Mouse (Mus musculus) limb, embryonic 13.5 days (tissue): Measurements from ENCODE around the gene 9230113P08Rik. TPM values are rescaled to one million over a fixed set of nuclear protein-coding genes. Genes with fewer than 3 reads are reported as not detected.
"Not testable (repeated sequence)": the region's sequence is repeated elsewhere in the genome, so short reads cannot be mapped to it uniquely, and the experiment has no call there.

Experiments used
- ATAC-seq: fragments of 200-750 bp; cut with Nextera tagmentation; 2 replicates; pipeline ENCODE4 v1.8.0; 2017; ENCODE audit warnings: low read depth, moderate number of reproducible peaks, moderate TSS enrichment; ENCODE audit not compliant: low FRiP score
- H3K27ac ChIP-seq: fragments of 300-500 bp; sonication (generic); 2 replicates; pipeline ENCODE4 v1.5.1; 2015; ENCODE audit warnings: inconsistent platforms, mild to moderate bottlenecking, moderate library complexity
- H3K27me3 ChIP-seq: fragments of 300-500 bp; sonication (generic); 2 replicates; pipeline ENCODE4 v1.6.1; 2015; ENCODE audit warnings: mild to moderate bottlenecking, inconsistent platforms
- H3K36me3 ChIP-seq: fragments of 300-500 bp; sonication (generic); 2 replicates; pipeline ENCODE4 v1.6.1; 2015; ENCODE audit warnings: inconsistent platforms, mild to moderate bottlenecking, moderate library complexity
- H3K4me1 ChIP-seq: fragments of 300-500 bp; sonication (generic); 2 replicates; pipeline ENCODE4 v1.6.1; 2015; ENCODE audit warnings: inconsistent platforms
- H3K4me2 ChIP-seq: fragments of 300-500 bp; sonication (generic); replicated peaks from 2 replicates; pipeline ENCODE4 v1.6.1; 2015; ENCODE audit warnings: inconsistent platforms, mild to moderate bottlenecking, moderate library complexity
- H3K4me3 ChIP-seq: fragments of 300-500 bp; sonication (generic); 2 replicates; pipeline ENCODE4 v1.5.1; 2015; ENCODE audit warnings: moderate library complexity, mild to moderate bottlenecking, inconsistent platforms
- H3K9ac ChIP-seq: fragments of 300-500 bp; sonication (generic); 2 replicates; pipeline ENCODE4 v1.6.1; 2015; ENCODE audit warnings: mild to moderate bottlenecking, inconsistent platforms
- H3K9me3 ChIP-seq: fragments of 300-500 bp; sonication (generic); 2 replicates; pipeline ENCODE4 v1.6.1; 2016; ENCODE audit warnings: inconsistent platforms
- WGBS: fragments of 180-500 bp; shearing (Covaris S2); methylation state at CpG from one replicate; pipeline ENCODE4 v1.1.7; 2015; 5-methylcytosine and 5-hydroxymethylcytosine counted together
- polyA plus RNA-seq: library from polyadenylated mRNA; unstranded; fragments of >200 nt; fragmentation: Nextera tagmentation; extraction: Ambion mirVana; gene quantifications from 2 replicates; pipeline ENCODE4 v1.2.1, GENCODE M21; 2015

The 9230113P08Rik gene
- polyA plus RNA-seq: not detected in 2 replicates

- ATAC-seq, H3K4me3 ChIP-seq, H3K36me3 ChIP-seq, H3K27ac ChIP-seq, H3K4me1 ChIP-seq, H3K27me3 ChIP-seq, H3K9me3 ChIP-seq, H3K9ac ChIP-seq, H3K4me2 ChIP-seq: not testable (repeated sequence)
These were observed at the start of gene 9230113P08Rik for GRCm38 (mm10) chr9:35908123-35908522. TSS of gene 9230113P08Rik (plus strand) at chr9:35908423.

GRCm38 (mm10) chr9:35893112-35893511 is 15.1 kb upstream of the 9230113P08Rik start:
- not testable (repeated sequence) for H3K4me2 ChIP-seq, H3K4me1 ChIP-seq, H3K9me3 ChIP-seq, ATAC-seq, H3K4me3 ChIP-seq, H3K9ac ChIP-seq, H3K27me3 ChIP-seq, H3K36me3 ChIP-seq, H3K27ac ChIP-seq
- WGBS: 66% methylated on average over 1 of the region's 1 CpGs

- Histone ChIP-seq H3K27ac (no peak overlapping the region), H3K4me3 (no peak overlapping the region), H3K9me3 (no peaks in the 10 kb centered on the region), H3K4me2 (no peak overlapping the region), H3K9ac (no peak overlapping the region), H3K36me3 (no peaks in the 10 kb centered on the region), H3K4me1 (no peaks in the 10 kb centered on the region), H3K27me3 (no peaks in the 10 kb centered on the region)
- ATAC-seq: no peak
- WGBS: 79% methylated on average over 2 of the region's 2 CpGs
These were observed 3.7 kb upstream of the 9230113P08Rik start for GRCm38 (mm10) chr9:35904494-35904893.

- no peak overlapping the region for H3K27ac ChIP-seq
- H3K9me3 ChIP-seq: no peaks in the 10 kb centered on the region
- 74% methylated on average over 2 of the region's 2 CpGs for WGBS
- H3K4me3 ChIP-seq: no peak overlapping the region
- H3K4me1 ChIP-seq: no peaks in the 10 kb centered on the region
- ATAC-seq: no peak
- no peak overlapping the region for H3K9ac ChIP-seq
- H3K36me3 ChIP-seq: no peaks in the 10 kb centered on the region
- H3K4me2 ChIP-seq: no peak overlapping the region
- no peaks in the 10 kb centered on the region for H3K27me3 ChIP-seq
These were observed 22.6 kb downstream of the 9230113P08Rik start for GRCm38 (mm10) chr9:35930817-35931216.

Other genes with a start within 250 kb of the 9230113P08Rik start
- 0.08 TPM in 1 of 2 replicates, not detected in the other for gene Pate1, start 221.0 kb upstream of the 9230113P08Rik start, polyA plus RNA-seq
- not detected in 2 replicates for gene Gm17677, start 167.4 kb upstream of the 9230113P08Rik start, polyA plus RNA-seq
- gene Gm17727, start 130.3 kb upstream of the 9230113P08Rik start, polyA plus RNA-seq: not detected in 2 replicates
- not detected in 2 replicates for gene Gm27235, start 118.3 kb upstream of the 9230113P08Rik start, polyA plus RNA-seq
- not detected in 2 replicates for gene D730048I06Rik, start 118.3 kb upstream of the 9230113P08Rik start, polyA plus RNA-seq
- gene 9230110F15Rik, start 64.3 kb upstream of the 9230113P08Rik start, polyA plus RNA-seq: not detected in 2 replicates
- not detected in 2 replicates for gene Gm5916, start 220.4 kb downstream of the 9230113P08Rik start, polyA plus RNA-seq